Mouse (Mus musculus) heart, embryonic 10.5 days (tissue): Measurements from ENCODE around the gene Ninl. TPM values are rescaled to one million over a fixed set of nuclear protein-coding genes. Genes with fewer than 3 reads are reported as not detected.
A peak's percentile ranks its signal among the peaks of the same experiment; 100 is the strongest.

Source experiments
- DNase-seq: peaks from one replicate; pipeline ENCODE4 v3.0.0-alpha.2; 2017; ENCODE audit warnings: low spot score
- H3K27ac ChIP-seq: fragments of 300-500 bp; sonication (generic); 2 replicates; pipeline ENCODE4 v1.5.1; 2016; ENCODE audit warnings: mild to moderate bottlenecking
- H3K27me3 ChIP-seq: fragments of 300-500 bp; sonication (generic); 2 replicates; pipeline ENCODE4 v1.6.1; 2016; ENCODE audit warnings: mild to moderate bottlenecking; ENCODE audit not compliant: poor library complexity, insufficient read depth, severe bottlenecking
- H3K36me3 ChIP-seq: fragments of 300-500 bp; sonication (generic); 2 replicates; pipeline ENCODE4 v1.6.1; 2016; ENCODE audit warnings: mild to moderate bottlenecking, moderate library complexity
- H3K4me1 ChIP-seq: fragments of 300-500 bp; sonication (generic); 2 replicates; pipeline ENCODE4 v1.6.1; 2016; ENCODE audit warnings: mild to moderate bottlenecking
- H3K4me3 ChIP-seq: fragments of 300-500 bp; sonication (generic); 2 replicates; pipeline ENCODE4 v1.5.1; 2016; ENCODE audit warnings: mild to moderate bottlenecking, moderate library complexity
- H3K9me3 ChIP-seq: fragments of 300-500 bp; sonication (generic); 2 replicates; pipeline ENCODE4 v1.6.1; 2016; ENCODE audit warnings: mild to moderate bottlenecking, moderate library complexity
- WGBS: fragments of 180-500 bp; shearing (Covaris S2); methylation state at CpG from one replicate; pipeline ENCODE4 v1.1.7; 2016; 5-methylcytosine and 5-hydroxymethylcytosine counted together
- polyA plus RNA-seq: library from polyadenylated mRNA; unstranded; fragments of >200 nt; fragmentation: Nextera tagmentation; extraction: Ambion mirVana; gene quantifications from 2 replicates; pipeline ENCODE4 v1.2.1, GENCODE M21; 2016

The Ninl gene
- 10.3 and 10.9 TPM in 2 replicates for polyA plus RNA-seq

DNA sequence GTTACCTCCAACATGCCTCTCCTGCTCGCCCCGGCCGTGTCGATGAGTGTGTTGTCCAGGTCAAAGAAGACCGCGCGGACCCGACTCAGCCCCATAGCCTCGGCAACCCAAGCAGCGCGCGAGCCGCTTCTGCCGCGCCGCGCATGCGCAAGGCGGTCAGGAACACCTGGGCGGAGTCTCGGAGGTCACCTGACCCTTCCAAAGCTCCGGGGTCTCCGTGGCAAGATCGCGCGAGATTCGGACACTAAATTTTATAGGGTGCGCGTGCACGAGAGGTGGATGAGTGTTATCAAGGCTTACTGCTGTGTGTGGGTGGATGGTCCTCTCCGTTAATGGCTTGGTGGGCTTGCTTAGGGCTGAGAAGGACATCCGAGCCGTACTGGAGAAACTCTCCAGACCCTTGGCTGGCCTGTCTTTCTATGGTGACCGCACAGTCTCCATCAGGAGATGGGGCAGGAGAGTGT, at the start of gene Ninl, which contains the start of gene Nanp:
Ninl (minus strand) TSS at position 151 of the 464 bp plus-strand sequence.
Nanp (minus strand) TSS at position 167 of the 464 bp plus-strand sequence.
- WGBS = 1% methylated on average over 34 of the region's 34 CpGs
- Histone ChIP-seq H3K4me1 (peaks cover 14% of the 10 kb centered on the region), H3K9me3 (no peaks in the 10 kb centered on the region), H3K27me3 (no peaks in the 10 kb centered on the region), H3K27ac (peak within 1 kb of the TSS; percentile 97), H3K4me3 (peak within 1 kb of the TSS; percentile 95), H3K36me3 (no peaks in the 10 kb centered on the region)
- peak; percentile 98 for DNase-seq

DNA sequence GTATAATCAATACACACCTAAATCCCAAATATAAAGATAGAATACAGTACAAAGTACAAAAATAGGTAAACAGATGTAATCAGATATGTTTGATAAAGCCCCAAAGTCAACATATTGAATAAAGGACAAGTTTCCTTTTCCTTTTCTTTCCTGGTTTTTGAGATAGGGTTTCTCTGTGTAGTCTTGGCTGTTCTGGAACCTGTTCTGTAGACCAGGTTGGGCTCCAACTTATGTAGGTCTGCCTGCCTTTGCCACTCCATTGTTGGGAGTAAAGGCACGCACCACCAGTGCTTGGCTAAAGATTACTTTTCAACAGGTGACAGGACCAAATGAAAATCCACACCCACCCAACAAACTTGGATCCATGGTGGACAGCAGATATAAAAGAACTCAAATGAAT, 17.5 kb upstream of the Ninl start:
- Histone ChIP-seq H3K4me3 (no peak overlapping the region), H3K27me3 (no peaks in the 10 kb centered on the region), H3K4me1 (no peaks in the 10 kb centered on the region), H3K36me3 (no peaks in the 10 kb centered on the region), H3K9me3 (no peaks in the 10 kb centered on the region), H3K27ac (no peak overlapping the region)
- WGBS = 70% methylated on average over 1 of the region's 1 CpGs
- DNase-seq = no peak

DNA sequence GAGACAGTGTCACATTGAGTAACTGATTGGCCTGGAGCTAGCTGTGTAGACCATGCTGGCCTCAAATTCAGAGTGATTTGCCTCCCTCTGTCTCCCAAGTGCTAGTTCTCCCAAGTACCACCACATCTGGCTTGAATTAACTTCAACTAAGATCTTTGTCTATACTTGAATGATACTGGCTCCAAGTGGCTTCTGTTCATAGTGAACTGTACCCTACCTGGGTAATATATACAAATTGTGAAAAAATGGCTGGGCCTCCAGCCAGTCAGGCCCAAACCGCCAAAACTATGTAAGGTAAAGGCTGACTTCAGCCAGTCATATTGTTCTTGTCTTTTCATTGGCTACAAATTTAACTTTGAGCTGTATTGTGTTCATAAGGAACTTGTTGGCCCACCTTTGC, 1.2 kb upstream of the Ninl start:
- no peaks in the 10 kb centered on the region for H3K27me3 ChIP-seq
- H3K4me3 ChIP-seq = no peak overlapping the region
- WGBS = 77% methylated on average over 1 of the region's 1 CpGs

DNA sequence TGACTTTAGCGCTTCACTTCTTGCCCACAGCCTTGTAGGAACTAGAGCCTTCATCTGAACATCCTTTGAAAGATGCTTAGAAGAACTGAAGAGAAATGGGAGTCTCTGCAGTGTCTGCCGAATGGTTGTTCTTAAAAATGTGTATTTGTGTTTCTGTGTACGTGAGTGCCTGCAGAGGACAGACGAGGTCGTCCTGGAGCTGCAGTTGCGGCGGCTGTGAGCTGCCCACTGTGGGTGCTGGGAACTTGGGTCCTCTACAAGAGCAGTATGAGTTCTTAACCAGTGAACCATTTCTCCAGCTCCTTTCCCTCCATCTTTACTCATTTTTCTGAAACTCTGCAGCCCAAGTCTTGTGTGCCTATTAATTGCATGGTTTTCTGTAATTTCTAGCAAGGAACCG, 544 bp upstream of the Ninl start:
- H3K4me3 ChIP-seq = peak overlapping the region; percentile 95
- WGBS = 40% methylated on average over 8 of the region's 8 CpGs
- no peak for DNase-seq
- no peaks in the 10 kb centered on the region for H3K36me3 ChIP-seq
- peak overlapping the region; percentile 97 for H3K27ac ChIP-seq
- peaks cover 14% of the 10 kb centered on the region for H3K4me1 ChIP-seq
- no peaks in the 10 kb centered on the region for H3K9me3 ChIP-seq
- H3K27me3 ChIP-seq = no peaks in the 10 kb centered on the region

More for the DNA sequence above, 1.2 kb upstream of the Ninl start:
- Histone ChIP-seq H3K4me1 (peaks cover 14% of the 10 kb centered on the region), H3K36me3 (no peaks in the 10 kb centered on the region), H3K27ac (no peak overlapping the region), H3K9me3 (no peaks in the 10 kb centered on the region)
- no peak for DNase-seq

DNA sequence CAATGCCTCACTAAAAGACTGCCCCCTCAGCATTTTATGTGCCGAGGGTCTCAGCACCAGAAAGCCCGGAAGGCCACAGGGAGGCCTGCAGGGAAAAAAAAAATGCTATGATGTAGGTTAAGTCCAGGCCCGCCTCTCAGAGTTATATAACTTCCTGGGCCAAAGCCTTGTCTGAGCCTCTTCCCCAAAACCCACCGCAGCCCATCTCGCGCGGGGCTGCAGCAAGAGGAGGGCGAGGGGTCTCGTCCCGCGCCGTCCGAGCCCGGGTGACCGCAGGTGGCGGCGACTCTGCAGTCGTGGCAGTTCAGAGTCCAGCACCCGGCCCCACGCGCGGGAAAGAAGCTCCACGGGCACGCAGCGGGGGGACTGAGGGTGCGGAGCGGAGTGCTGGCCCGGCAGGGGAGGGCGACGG, 365 bp downstream of the Ninl start:
- H3K27me3 ChIP-seq = no peaks in the 10 kb centered on the region
- H3K36me3 ChIP-seq = no peaks in the 10 kb centered on the region
- peak overlapping the region; percentile 97 for H3K27ac ChIP-seq
- peak; percentile 83 for DNase-seq
- under 1% methylated on average over 30 of the region's 30 CpGs for WGBS
- no peaks in the 10 kb centered on the region for H3K9me3 ChIP-seq
- peaks cover 14% of the 10 kb centered on the region for H3K4me1 ChIP-seq
- H3K4me3 ChIP-seq = peak overlapping the region; percentile 95

DNA sequence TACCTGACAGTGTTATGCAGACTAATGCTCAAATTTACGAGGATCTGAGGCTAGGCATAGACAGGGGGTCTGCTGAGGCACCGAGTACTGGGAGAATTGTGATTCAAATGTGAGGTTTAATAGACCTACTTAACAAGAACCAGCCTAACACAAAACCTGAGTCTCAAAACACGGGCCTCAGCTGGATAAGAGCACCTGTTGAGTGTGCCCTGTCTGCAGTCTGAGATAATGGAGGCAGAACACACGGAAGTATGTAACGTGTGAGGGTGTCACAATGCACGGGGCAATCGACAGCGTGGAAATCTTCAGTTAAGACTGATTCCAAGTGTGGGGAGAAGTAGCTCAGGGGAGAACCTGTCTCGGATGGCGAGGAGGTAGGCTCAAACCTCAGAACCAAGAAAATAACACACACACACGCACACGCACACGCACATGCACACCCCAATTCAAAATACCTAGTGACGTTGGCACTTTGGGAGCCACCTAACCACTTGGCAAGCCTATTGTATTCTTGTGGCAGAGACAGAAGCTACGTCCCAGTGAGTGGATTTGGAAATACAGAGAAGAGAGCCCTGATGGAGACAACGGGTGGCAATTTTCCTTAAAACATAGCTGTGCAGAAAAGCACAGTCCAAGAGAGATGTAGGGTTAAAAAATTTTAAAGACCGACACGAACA, 1.2 kb downstream of the Ninl start:
- peak; percentile 85 for DNase-seq
- H3K4me1 ChIP-seq = peaks cover 14% of the 10 kb centered on the region
- H3K36me3 ChIP-seq = no peaks in the 10 kb centered on the region
- H3K27me3 ChIP-seq = no peaks in the 10 kb centered on the region
- 62% methylated on average over 18 of the region's 18 CpGs for WGBS
- peak overlapping the region; percentile 95 for H3K4me3 ChIP-seq
- peak overlapping the region; percentile 97 for H3K27ac ChIP-seq
- H3K9me3 ChIP-seq = no peaks in the 10 kb centered on the region

DNA sequence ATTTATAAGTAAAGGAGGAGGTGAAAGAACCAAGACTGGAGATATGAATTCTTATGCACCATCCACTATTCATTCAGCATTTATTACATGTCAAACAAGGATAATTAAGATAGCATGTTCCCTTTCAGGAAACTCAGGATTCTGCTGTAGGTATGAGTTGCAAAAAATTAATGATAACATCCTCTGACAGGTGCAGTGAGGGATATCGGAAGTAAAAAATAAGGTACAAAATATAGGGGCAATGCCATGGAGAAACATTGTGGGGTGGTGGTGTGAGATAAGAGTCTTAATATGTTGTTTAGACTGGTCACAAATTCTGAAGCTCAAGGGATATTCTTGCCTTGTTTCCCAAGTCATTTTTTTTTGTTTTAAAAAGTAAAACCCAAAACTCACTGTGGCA, 1.9 kb downstream of the Ninl start:
- Histone ChIP-seq H3K36me3 (no peaks in the 10 kb centered on the region), H3K4me3 (no peak overlapping the region), H3K27ac (peak overlapping the region; percentile 97; the same call in 1 of the 2 replicates), H3K9me3 (no peaks in the 10 kb centered on the region), H3K4me1 (peaks cover 14% of the 10 kb centered on the region), H3K27me3 (no peaks in the 10 kb centered on the region)
- WGBS = 90% methylated on average over 1 of the region's 1 CpGs
- no peak for DNase-seq

DNA sequence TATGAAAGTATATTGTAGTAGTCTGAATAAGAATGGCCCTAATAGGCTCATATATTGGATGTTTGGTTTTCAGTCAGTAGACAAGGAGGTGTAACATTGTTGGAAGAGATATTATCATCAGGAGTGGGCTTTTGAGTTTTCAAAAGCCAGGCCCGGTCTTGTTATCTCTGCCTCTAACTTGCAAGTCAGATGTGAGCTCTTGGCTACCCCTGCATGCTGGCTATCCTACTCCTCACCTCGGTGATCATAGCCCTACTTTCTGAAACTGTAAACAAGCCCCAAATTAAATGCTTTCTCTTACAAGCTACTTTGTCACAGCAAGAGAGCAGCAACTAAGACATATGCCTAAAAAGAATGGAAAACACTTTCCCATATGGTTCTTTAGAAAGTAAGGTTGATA, 2.5 kb downstream of the Ninl start:
- peaks cover 14% of the 10 kb centered on the region for H3K4me1 ChIP-seq
- no peak for DNase-seq
- H3K27me3 ChIP-seq = no peaks in the 10 kb centered on the region
- 59% methylated on average over 2 of the region's 2 CpGs for WGBS
- H3K4me3 ChIP-seq = no peak overlapping the region
- H3K36me3 ChIP-seq = no peaks in the 10 kb centered on the region
- no peak overlapping the region for H3K27ac ChIP-seq
- H3K9me3 ChIP-seq = no peaks in the 10 kb centered on the region

DNA sequence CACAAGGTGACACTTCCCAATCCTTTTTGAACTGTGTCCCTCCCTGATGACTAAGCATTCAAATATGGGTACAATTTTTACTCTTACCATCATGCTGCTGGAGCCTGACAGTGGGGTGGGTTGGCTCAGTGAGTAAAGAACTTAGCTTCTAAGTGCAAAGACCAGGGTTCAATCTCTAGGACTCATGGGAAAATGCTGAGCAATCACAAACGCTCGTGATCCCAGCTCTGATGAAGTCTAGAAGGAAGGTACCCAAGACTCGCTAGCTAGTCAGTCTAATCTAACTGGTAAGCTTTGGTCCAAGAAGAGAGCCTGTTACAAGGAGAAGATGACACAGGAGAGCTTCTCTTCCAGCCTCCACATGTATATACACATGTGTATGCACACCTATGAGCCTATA, 4.7 kb downstream of the Ninl start:
- H3K27ac ChIP-seq = no peak overlapping the region
- H3K4me1 ChIP-seq = peaks cover 10% of the 10 kb centered on the region
- H3K4me3 ChIP-seq = no peak overlapping the region
- H3K9me3 ChIP-seq = no peaks in the 10 kb centered on the region
- WGBS = 87% methylated on average over 3 of the region's 3 CpGs
- no peaks in the 10 kb centered on the region for H3K27me3 ChIP-seq
- peaks cover under 1% of the 10 kb centered on the region; the same call in 1 of the 2 replicates for H3K36me3 ChIP-seq
- DNase-seq = no peak

DNA sequence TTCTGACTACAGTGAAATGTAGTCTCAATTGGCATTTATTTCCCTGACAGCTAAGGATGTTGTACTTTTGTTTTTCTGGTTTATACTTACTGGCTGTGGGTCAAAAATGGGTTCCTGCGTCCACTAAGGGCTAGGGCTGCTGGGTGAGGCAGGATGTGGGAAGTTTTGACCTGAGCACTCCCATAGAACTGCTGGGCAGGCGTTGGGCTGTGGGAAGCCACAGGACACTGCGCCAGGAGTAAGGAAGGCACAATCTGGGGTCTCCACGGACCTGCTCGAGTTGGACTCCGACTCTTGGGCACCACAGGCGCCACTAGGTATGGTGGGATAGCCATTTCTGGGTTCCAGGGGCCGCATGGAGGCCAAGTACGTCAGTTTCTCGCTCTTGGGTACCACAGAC, 18.0 kb downstream of the Ninl start:
- no peak overlapping the region for H3K27ac ChIP-seq
- 82% methylated on average over 10 of the region's 10 CpGs for WGBS
- no peak overlapping the region for H3K4me3 ChIP-seq
- no peaks in the 10 kb centered on the region for H3K9me3 ChIP-seq
- no peaks in the 10 kb centered on the region for H3K27me3 ChIP-seq
- H3K4me1 ChIP-seq = no peaks in the 10 kb centered on the region
- no peak for DNase-seq
- H3K36me3 ChIP-seq = no peaks in the 10 kb centered on the region

DNA sequence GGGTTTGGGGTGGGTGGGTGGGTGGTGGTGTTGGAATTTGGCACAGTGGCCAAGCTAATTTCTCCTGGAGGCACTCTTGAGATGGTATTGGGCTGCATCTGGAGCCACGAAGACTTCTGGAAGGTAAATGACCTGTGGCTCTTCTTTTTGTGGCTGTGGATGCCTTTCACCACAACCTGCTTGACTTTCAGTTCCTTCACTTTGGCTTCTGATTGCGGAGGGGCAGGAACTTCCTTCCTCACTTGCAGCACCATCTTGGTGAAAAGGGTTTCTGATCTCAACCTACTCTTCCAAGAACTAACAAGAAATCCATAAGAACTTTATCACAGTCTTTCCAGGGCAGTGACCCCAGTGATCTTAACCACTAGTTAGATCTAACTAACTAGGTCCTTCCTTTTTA, 23.9 kb downstream of the Ninl start:
- no peaks in the 10 kb centered on the region for H3K4me1 ChIP-seq
- peaks cover 3% of the 10 kb centered on the region; the same call in 1 of the 2 replicates for H3K27me3 ChIP-seq
- 69% methylated on average over 2 of the region's 2 CpGs for WGBS
- H3K27ac ChIP-seq = no peak overlapping the region
- H3K9me3 ChIP-seq = no peaks in the 10 kb centered on the region
- peak; percentile 58 for DNase-seq
- no peak overlapping the region for H3K4me3 ChIP-seq
- no peaks in the 10 kb centered on the region for H3K36me3 ChIP-seq

DNA sequence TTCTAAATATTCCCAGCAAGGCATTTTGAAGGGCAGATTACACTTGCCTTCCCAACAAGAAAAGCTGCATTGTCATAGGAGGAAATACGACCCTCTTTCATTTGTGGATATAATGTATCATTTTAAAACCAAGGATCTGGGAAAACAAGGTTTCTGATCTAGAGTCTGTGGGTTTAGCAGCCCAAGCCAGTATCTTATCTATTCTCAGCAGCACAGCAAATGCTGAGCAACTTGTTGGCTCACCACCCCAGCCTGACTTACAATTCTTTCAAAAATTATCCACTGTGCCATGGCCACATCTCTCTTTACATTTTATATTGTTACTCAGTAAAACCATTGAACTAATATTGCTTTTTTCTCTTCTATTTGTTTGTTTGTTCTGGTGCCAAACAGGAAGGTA, 27.9 kb downstream of the Ninl start:
- WGBS = 69% methylated on average over 1 of the region's 1 CpGs
- Histone ChIP-seq H3K27ac (no peak overlapping the region), H3K9me3 (no peaks in the 10 kb centered on the region), H3K27me3 (peaks cover 3% of the 10 kb centered on the region; the same call in 1 of the 2 replicates), H3K4me3 (no peak overlapping the region), H3K4me1 (0 out of 2 replicates have a peak, but pooled peaks cover 10% of the 10 kb centered on the region), H3K36me3 (no peaks in the 10 kb centered on the region)
- peak; percentile 59 for DNase-seq

DNA sequence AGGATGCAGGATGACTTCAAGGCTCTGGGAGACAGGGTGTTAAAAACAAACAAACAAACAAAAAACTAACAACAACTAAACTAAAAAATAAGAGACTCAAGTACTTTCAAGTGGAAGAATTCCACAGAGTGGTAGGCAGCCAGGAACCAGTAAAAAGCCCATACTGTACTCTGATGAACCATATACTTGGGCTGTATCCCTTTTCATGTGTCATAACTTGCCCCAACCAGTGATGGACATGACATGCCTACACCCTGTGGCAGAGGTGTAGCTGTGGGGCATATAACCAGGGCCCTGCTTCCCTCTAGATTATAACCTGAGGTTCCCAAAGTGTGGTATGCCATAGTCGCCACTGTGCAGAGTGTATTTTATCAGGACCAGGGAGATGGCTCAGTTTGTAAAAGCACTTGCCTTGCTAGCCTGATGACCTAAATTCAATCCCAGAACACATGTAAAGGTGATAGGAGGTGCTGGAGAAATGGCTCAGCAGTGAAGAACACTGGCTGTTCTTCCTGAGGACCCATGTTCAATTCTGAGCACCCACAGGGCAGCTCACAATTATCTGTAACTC, 29.6 kb downstream of the Ninl start:
- DNase-seq = no peak
- Histone ChIP-seq H3K27ac (no peak overlapping the region), H3K4me3 (peak overlapping the region; percentile 74), H3K36me3 (no peaks in the 10 kb centered on the region), H3K9me3 (no peaks in the 10 kb centered on the region), H3K27me3 (peaks cover 3% of the 10 kb centered on the region; the same call in 1 of the 2 replicates), H3K4me1 (0 out of 2 replicates have a peak, but pooled peaks cover 14% of the 10 kb centered on the region)
- WGBS = 59% methylated on average over 1 of the region's 1 CpGs
